31 mouse cellular contexts compared by ENCODE assay signal in the genomic region with DNA sequence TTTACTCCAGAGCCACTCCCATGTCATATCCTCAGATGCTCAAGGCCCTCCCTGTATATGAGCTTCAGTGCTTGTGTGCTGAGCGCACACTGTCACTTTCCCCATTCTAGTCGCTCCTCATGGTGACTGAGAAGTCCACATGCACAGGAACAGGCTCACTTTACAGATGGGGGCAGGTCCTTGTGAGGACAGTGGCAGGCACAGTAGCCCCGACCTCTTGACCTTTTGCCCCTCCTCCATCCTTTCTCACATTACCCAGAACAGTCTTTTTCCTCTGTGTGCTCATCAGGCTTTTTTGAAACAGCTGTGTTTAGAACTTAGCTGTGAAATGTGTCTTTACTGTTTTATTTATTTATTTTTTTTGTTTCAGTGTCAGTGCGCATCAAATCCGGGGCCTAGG. TPM values are rescaled to one million over a fixed set of nuclear protein-coding genes. Genes with fewer than 3 reads are reported as not detected.
DNase-seq lines count a peak whose midpoint lies in the region; ATAC-seq lines count a peak whose summit lies in the region.
"Had no signal": no experiment of that assay in that cellular context is flagged by ENCODE, and none has a peak within 500 bp of the region (broad histone marks: within the 10 kb centered on the region; RNA-seq: fewer than 3 reads in every experiment).

No protein-coding gene starts in this region.

- no peak overlapping the region for H3K4me2 ChIP-seq in kidney, embryonic 14.5 days (replicated peaks; ENCODE audit: low read depth, low read length)
- H3K4me2 ChIP-seq: embryonic facial prominence, embryonic 12.5 days; embryonic facial prominence, embryonic 15.5 days; forebrain, embryonic 12.5 days; forebrain, embryonic 15.5 days; heart, embryonic 13.5 days; hindbrain, embryonic 13.5 days; intestine, embryonic 15.5 days had no signal

- 0 out of 2 replicates have a peak, but pooled peaks have one; percentile 46 for ATAC-seq in kidney, embryonic 14.5 days (ENCODE audit: low FRiP score, low TSS enrichment)
- ATAC-seq: forebrain, embryonic 15.5 days; hindbrain, embryonic 16.5 days; intestine, embryonic 15.5 days; Patski had no signal

- H3K36me3 ChIP-seq in kidney, embryonic 14.5 days (ENCODE audit: control insufficient read depth, insufficient read depth, low read length): peaks cover 54% of the 10 kb centered on the region
- H3K36me3 ChIP-seq in forebrain, embryonic 10.5 days (replicated peaks): peaks cover 67% of the 10 kb centered on the region

- WGBS in kidney, embryonic 14.5 days: 56% methylated on average over 5 of the region's 5 CpGs
- WGBS in forebrain, embryonic 10.5 days: 74% methylated on average over 5 of the region's 5 CpGs

- DNase-seq in kidney, adult 11 months: no peak
- DNase-seq in embryo, embryonic 10 days (ENCODE audit: low spot score): peak; percentile 70
- peak; percentile 21 for DNase-seq in embryo, embryonic 11 days
- DNase-seq in mesoderm, embryonic 11.5 days (ENCODE audit: low read depth, low spot score): peak; percentile 17
- no peak for DNase-seq in adipocyte (ENCODE audit: low spot score)
- DNase-seq in forebrain, embryonic 10.5 days (ENCODE audit: extremely low spot score, low spot score): no peak
- DNase-seq: adrenal gland, adult 2 months; adrenal gland, postnatal 14 days; B cell, adult 2 months; cerebellum, adult 11 months; cerebellum, adult 2 months; cerebellum, postnatal 10 days; cerebellum, postnatal 36 days; gastrocnemius, postnatal 10 days; gastrocnemius, postnatal 36 days; heart, adult 2 months; heart, postnatal 14 days; heart, postnatal 4 days had no signal

- no peaks in the 10 kb centered on the region for H3K4me1 ChIP-seq in kidney, embryonic 14.5 days (ENCODE audit: control insufficient read depth, insufficient read depth, low read length)
- peaks cover 5% of the 10 kb centered on the region; the same call in 1 of the 2 replicates for H3K4me1 ChIP-seq in forebrain, embryonic 10.5 days
- H3K4me1 ChIP-seq: embryonic facial prominence, embryonic 12.5 days; embryonic facial prominence, embryonic 15.5 days; forebrain, embryonic 12.5 days; forebrain, embryonic 15.5 days; hindbrain, embryonic 13.5 days; intestine, embryonic 15.5 days had no signal

- no peak overlapping the region for H3K27ac ChIP-seq in kidney, embryonic 14.5 days (ENCODE audit: low read depth, low read length)
- no peak overlapping the region for H3K27ac ChIP-seq in forebrain, embryonic 10.5 days
- H3K27ac ChIP-seq: embryonic facial prominence, embryonic 12.5 days; embryonic facial prominence, embryonic 15.5 days; forebrain, embryonic 12.5 days; forebrain, embryonic 15.5 days; heart, adult 2 months; heart, embryonic 10.5 days; heart, embryonic 13.5 days; hindbrain, embryonic 13.5 days; intestine, embryonic 15.5 days had no signal

- no peaks in the 10 kb centered on the region for H3K9me3 ChIP-seq in kidney, embryonic 14.5 days (ENCODE audit: control insufficient read depth, low read length)
- no peaks in the 10 kb centered on the region for H3K9me3 ChIP-seq in forebrain, embryonic 10.5 days
- H3K9me3 ChIP-seq: embryonic facial prominence, embryonic 12.5 days; embryonic facial prominence, embryonic 15.5 days; forebrain, embryonic 12.5 days; forebrain, embryonic 15.5 days; G1E; heart, embryonic 10.5 days; heart, embryonic 13.5 days; hindbrain, embryonic 13.5 days; intestine, embryonic 15.5 days had no signal

- no peaks in the 10 kb centered on the region for H3K27me3 ChIP-seq in kidney, embryonic 14.5 days (ENCODE audit: control insufficient read depth, insufficient read depth, low read length)
- no peaks in the 10 kb centered on the region for H3K27me3 ChIP-seq in forebrain, embryonic 10.5 days (ENCODE audit: poor library complexity, severe bottlenecking)
- H3K27me3 ChIP-seq: CH12.LX; embryonic facial prominence, embryonic 12.5 days; embryonic facial prominence, embryonic 15.5 days; forebrain, embryonic 12.5 days; forebrain, embryonic 15.5 days; heart, embryonic 13.5 days; hindbrain, embryonic 13.5 days; intestine, embryonic 15.5 days; Patski had no signal

- H3K4me3 ChIP-seq in kidney, embryonic 14.5 days (ENCODE audit: low read length): no peak overlapping the region
- no peak overlapping the region for H3K4me3 ChIP-seq in forebrain, embryonic 10.5 days
- H3K4me3 ChIP-seq: embryonic facial prominence, embryonic 12.5 days; embryonic facial prominence, embryonic 15.5 days; forebrain, embryonic 12.5 days; forebrain, embryonic 15.5 days; heart, adult 2 months; heart, embryonic 10.5 days; heart, embryonic 13.5 days; hindbrain, embryonic 13.5 days; intestine, embryonic 15.5 days had no signal

- no peak overlapping the region for H3K9ac ChIP-seq in kidney, embryonic 14.5 days (ENCODE audit: low read depth, low read length)
- H3K9ac ChIP-seq: embryonic facial prominence, embryonic 12.5 days; embryonic facial prominence, embryonic 15.5 days; forebrain, embryonic 12.5 days; forebrain, embryonic 15.5 days; heart, embryonic 13.5 days; hindbrain, embryonic 13.5 days; intestine, embryonic 15.5 days had no signal

RNA-seq across cellular contexts. Expression of gene Tbc1d20, which starts 10.2 kb away (rescaled TPM):
- polyA plus RNA-seq in kidney, embryonic 14.5 days (2014; fragmentation: Nextera tagmentation; extraction: Ambion mirVana): 19.4 and 37.4 TPM in 2 replicates
- 28.4 and 28.6 TPM in 2 replicates for polyA plus RNA-seq in forebrain, embryonic 10.5 days (2016; fragmentation: Nextera tagmentation; extraction: Ambion mirVana)

RNA-seq across cellular contexts. Expression of gene Rbck1, which starts 28.7 kb away (rescaled TPM):
- polyA plus RNA-seq in kidney, embryonic 14.5 days (2014; fragmentation: Nextera tagmentation; extraction: Ambion mirVana): 59.1 and 87.1 TPM in 2 replicates
- polyA plus RNA-seq in forebrain, embryonic 10.5 days (2016; fragmentation: Nextera tagmentation; extraction: Ambion mirVana): 98.1 and 98.2 TPM in 2 replicates

RNA-seq across cellular contexts. Expression of gene Trib3, which starts 40.1 kb away (rescaled TPM):
- 0.57 and 0.61 TPM in 2 replicates for polyA plus RNA-seq in kidney, embryonic 14.5 days (2014; fragmentation: Nextera tagmentation; extraction: Ambion mirVana)
- 2.3 and 3.1 TPM in 2 replicates for polyA plus RNA-seq in forebrain, embryonic 10.5 days (2016; fragmentation: Nextera tagmentation; extraction: Ambion mirVana)

Comparison
In these comparisons a context has a peak if more than half of its experiments do, and no peak if none do; other contexts are left out.
1. DNase-seq: peak in embryo, embryonic 10 days (single experiment), embryo, embryonic 11 days (single experiment) and mesoderm, embryonic 11.5 days (single experiment); none in kidney, adult 11 months (single experiment), adipocyte (single experiment) and forebrain, embryonic 10.5 days (single experiment).